Mouse (Mus musculus): ENCODE measurements around the gene Shmt1.
A peak's percentile ranks its signal among the peaks of the same experiment; 100 is the strongest.

Shmt1 gene

GRCm38 (mm10) chr11:60790472-60790871 lies 21.0 kb downstream of the Shmt1 start:
- no peak for DNase-seq

- no peak for DNase-seq
These were observed 23.9 kb downstream of the Shmt1 start for GRCm38 (mm10) chr11:60787595-60787994.

- DNase-seq = no peak
These were observed 27.2 kb downstream of the Shmt1 start for GRCm38 (mm10) chr11:60784179-60784922.

GRCm38 (mm10) chr11:60779673-60780189 lies 31.8 kb downstream of the Shmt1 start:
- no peak for DNase-seq

GRCm38 (mm10) chr11:60777801-60778370 lies 33.6 kb downstream of the Shmt1 start:
- no peak for DNase-seq

GRCm38 (mm10) chr11:60776829-60777740 lies 34.4 kb downstream of the Shmt1 start, which contains the start of the genes Top3a and Smcr8:
TSS of gene Top3a (minus strand) at chr11:60777365.
TSS of gene Smcr8 (plus strand) at chr11:60777524.
- DNase-seq = peak; percentile 85 to 88

- no peak for DNase-seq
These were observed 35.2 kb downstream of the Shmt1 start for GRCm38 (mm10) chr11:60776107-60776828.

GRCm38 (mm10) chr11:60775578-60775977 lies 35.9 kb downstream of the Shmt1 start:
- DNase-seq = no peak

GRCm38 (mm10) chr11:60774841-60775240 lies 36.7 kb downstream of the Shmt1 start:
- no peak for DNase-seq

GRCm38 (mm10) chr11:60774158-60774689 lies 37.3 kb downstream of the Shmt1 start:
- DNase-seq = no peak

- DNase-seq = no peak
These were observed 39.4 kb downstream of the Shmt1 start for GRCm38 (mm10) chr11:60772161-60772560.

GRCm38 (mm10) chr11:60770776-60771175 lies 40.7 kb downstream of the Shmt1 start:
- DNase-seq = no peak

- DNase-seq = no peak
These were observed 42.2 kb downstream of the Shmt1 start for GRCm38 (mm10) chr11:60769322-60769721.

GRCm38 (mm10) chr11:60766969-60767368 lies 44.5 kb downstream of the Shmt1 start:
- DNase-seq = no peak

GRCm38 (mm10) chr11:60761681-60762080 lies 49.8 kb downstream of the Shmt1 start:
- no peak for DNase-seq

- no peak for DNase-seq
These were observed 55.9 kb downstream of the Shmt1 start for GRCm38 (mm10) chr11:60755570-60755969.

- no peak for DNase-seq
These were observed 71.2 kb downstream of the Shmt1 start for GRCm38 (mm10) chr11:60740321-60740720.

Data from cerebellum, postnatal 25 days (tissue).